Mouse (Mus musculus): Measurements from ENCODE around the gene Sox9. TPM values are rescaled to one million over a fixed set of nuclear protein-coding genes. Genes with fewer than 3 reads are reported as not detected.

The Sox9 gene
- polyA plus RNA-seq (2015; fragmentation: Nextera tagmentation; extraction: Ambion mirVana), result 25.6 and 27.8 TPM in 2 replicates

DNA sequence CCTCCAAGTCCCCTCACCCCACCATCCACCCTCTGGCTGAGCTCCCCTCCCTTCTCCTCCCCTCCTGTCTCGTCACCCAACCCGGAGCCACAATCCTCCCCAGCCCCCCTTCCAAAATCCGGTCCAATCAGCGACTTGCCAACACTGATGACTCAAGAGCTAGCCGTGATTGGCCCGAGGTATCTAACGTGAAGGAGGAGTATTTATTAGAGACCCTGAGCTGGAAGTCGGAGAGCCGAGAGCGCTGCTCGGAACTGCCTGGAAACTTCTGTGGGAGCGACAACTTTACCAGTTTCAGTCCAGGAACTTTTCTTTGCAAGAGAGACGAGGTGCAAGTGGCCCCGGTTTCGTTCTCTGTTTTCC lies at the start of gene Sox9:
TSS of gene Sox9 (plus strand) at position 231 of the 363 bp plus-strand sequence.
- Histone ChIP-seq H3K36me3 (no peaks in the 10 kb centered on the region), H3K4me3 (peak within 1 kb of the TSS; percentile 70), H3K9me3 (no peaks in the 10 kb centered on the region), H3K4me1 (peaks cover 48% of the 10 kb centered on the region), H3K4me2 (peak within 1 kb of the TSS; percentile 89), H3K27ac (replicated peaks) (peak within 1 kb of the TSS; percentile 87), H3K9ac (peak within 1 kb of the TSS; percentile 87), H3K27me3 (replicated peaks) (peaks cover 78% of the 10 kb centered on the region)
- peak; percentile 69 for ATAC-seq (ENCODE audit: extremely low read depth, insufficient number of reproducible peaks, low FRiP score, low TSS enrichment)
- 1% methylated on average over 15 of the region's 15 CpGs for WGBS

DNA sequence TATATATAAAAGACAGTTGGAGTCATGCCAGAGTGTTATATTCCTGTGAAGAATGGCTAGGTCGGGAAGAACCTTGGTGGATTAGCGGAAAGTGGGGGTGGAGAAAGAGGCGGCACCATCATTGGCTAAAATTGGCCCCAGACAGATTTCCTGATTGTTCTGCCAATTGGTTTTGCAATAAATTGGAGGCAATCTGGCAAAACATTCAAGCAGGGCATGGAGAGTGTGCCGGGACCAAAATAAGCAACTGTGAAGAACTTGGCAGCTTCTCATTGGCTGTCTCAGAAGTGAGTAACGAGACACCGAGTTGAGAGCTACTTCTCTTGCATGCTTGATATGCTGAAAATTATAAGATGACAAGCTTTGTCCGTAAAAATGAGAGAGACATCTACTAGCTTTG lies 49.6 kb upstream of the Sox9 start:
- no peak overlapping the region for H3K9ac ChIP-seq
- 0 out of 2 replicates have a peak, but pooled peaks cover 6% of the 10 kb centered on the region for H3K27me3 ChIP-seq (replicated peaks)
- H3K4me1 ChIP-seq, result peaks cover 14% of the 10 kb centered on the region
- no peaks in the 10 kb centered on the region for H3K9me3 ChIP-seq
- no peak overlapping the region for H3K4me3 ChIP-seq
- no peak overlapping the region for H3K4me2 ChIP-seq
- no peaks in the 10 kb centered on the region for H3K36me3 ChIP-seq
- no peak overlapping the region for H3K27ac ChIP-seq (replicated peaks)
- WGBS, result 70% methylated on average over 7 of the region's 7 CpGs
- ATAC-seq (ENCODE audit: extremely low read depth, insufficient number of reproducible peaks, low FRiP score, low TSS enrichment), result no peak

DNA sequence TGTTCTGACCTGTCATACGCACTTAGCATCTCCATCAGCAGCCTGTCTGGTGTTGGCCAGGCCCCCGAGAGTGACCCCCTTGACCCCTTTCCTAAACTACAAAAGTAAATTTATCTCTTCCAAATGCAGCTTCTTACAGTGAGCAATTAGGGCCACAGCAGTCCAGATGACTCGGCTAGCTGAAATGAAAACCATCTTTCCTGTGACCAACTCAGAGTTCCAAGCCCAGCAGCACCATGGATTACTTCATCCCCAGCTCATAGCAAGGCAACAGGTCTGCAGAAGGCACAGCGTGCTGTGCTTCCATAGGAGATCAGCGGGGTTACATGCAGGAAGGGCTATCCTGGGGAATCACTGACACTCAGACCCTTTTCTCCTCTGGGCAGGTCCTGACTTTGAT lies 45.0 kb upstream of the Sox9 start:
- 49% methylated on average over 5 of the region's 5 CpGs for WGBS
- no peaks in the 10 kb centered on the region for H3K9me3 ChIP-seq
- H3K27me3 ChIP-seq (replicated peaks), result no peaks in the 10 kb centered on the region
- no peak overlapping the region for H3K4me2 ChIP-seq
- H3K4me1 ChIP-seq, result no peaks in the 10 kb centered on the region
- no peak overlapping the region for H3K9ac ChIP-seq
- H3K27ac ChIP-seq (replicated peaks), result no peak overlapping the region
- no peak overlapping the region for H3K4me3 ChIP-seq
- H3K36me3 ChIP-seq, result no peaks in the 10 kb centered on the region
- ATAC-seq (ENCODE audit: extremely low read depth, insufficient number of reproducible peaks, low FRiP score, low TSS enrichment), result no peak

DNA sequence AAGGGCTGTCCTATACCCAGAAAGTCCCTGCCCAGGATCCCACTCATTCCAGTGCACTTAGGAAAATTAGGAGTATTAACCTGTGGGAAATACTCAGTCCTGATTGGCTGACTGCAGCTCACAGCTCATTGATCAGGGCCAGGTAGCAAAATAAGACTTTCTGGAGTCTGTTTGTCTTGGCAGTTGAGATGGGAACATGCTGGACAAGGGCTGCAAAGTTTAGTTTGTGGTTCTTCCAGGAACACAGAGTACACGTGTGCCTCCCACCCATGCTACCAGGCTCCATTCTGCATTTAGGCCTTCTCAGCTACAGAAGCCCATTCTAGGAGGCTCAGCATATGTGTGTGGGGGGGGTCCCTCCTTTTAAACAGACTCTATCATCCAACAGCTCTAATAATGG lies 42.3 kb upstream of the Sox9 start:
- Histone ChIP-seq H3K4me2 (no peak overlapping the region), H3K9ac (no peak overlapping the region), H3K4me3 (no peak overlapping the region), H3K27ac (replicated peaks) (no peak overlapping the region), H3K36me3 (no peaks in the 10 kb centered on the region), H3K27me3 (replicated peaks) (no peaks in the 10 kb centered on the region), H3K9me3 (no peaks in the 10 kb centered on the region), H3K4me1 (no peaks in the 10 kb centered on the region)
- WGBS, result 77% methylated on average over 1 of the region's 1 CpGs
- no peak for ATAC-seq (ENCODE audit: extremely low read depth, insufficient number of reproducible peaks, low FRiP score, low TSS enrichment)

DNA sequence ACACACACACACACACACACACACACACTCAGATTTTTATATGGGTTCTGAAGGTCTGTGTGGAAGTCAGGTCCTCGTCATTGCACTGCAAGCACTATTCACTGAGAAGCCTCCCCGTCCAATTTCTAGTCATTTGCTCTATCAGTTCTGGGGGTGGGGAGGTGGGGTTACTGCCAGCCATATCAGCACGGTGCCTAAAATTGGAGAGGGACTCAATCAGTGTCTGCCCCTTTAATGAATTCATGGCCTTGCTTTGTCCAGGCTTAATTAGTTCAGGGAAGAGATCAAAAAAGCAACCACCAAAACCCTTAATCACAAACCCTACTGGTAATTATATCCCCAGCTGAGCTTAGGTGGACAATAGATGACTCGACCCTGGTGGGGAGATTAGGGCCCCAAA lies 25.5 kb upstream of the Sox9 start:
- Histone ChIP-seq H3K27ac (replicated peaks) (no peak overlapping the region), H3K9ac (no peak overlapping the region), H3K36me3 (no peaks in the 10 kb centered on the region), H3K4me3 (no peak overlapping the region), H3K27me3 (replicated peaks) (no peaks in the 10 kb centered on the region), H3K9me3 (no peaks in the 10 kb centered on the region), H3K4me1 (no peaks in the 10 kb centered on the region), H3K4me2 (no peak overlapping the region)
- ATAC-seq (ENCODE audit: extremely low read depth, insufficient number of reproducible peaks, low FRiP score, low TSS enrichment), result no peak
- 51% methylated on average over 4 of the region's 4 CpGs for WGBS

DNA sequence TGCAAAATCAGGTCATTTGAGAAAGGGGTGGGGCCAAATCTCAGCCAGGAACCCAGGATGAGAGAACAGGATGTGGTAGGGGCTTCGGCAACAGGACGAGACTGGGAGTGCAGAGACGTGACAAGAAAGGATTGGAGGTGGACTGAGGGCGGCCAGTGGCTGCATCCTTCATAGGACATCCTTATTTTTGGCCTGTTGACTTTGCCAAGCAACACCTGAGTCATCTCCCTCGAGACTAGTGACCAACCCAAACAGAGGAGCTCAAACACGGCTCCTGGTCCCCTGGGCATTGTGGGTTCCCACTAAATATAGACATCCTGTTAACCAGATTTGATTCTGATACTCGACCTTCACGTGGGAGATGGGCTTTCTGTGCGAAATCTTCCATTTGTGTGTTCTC lies 24.0 kb upstream of the Sox9 start:
- no peaks in the 10 kb centered on the region for H3K9me3 ChIP-seq
- H3K4me3 ChIP-seq, result no peak overlapping the region
- 67% methylated on average over 9 of the region's 9 CpGs for WGBS
- no peaks in the 10 kb centered on the region for H3K4me1 ChIP-seq
- no peak overlapping the region for H3K9ac ChIP-seq
- H3K4me2 ChIP-seq, result no peak overlapping the region
- no peaks in the 10 kb centered on the region for H3K36me3 ChIP-seq
- H3K27ac ChIP-seq (replicated peaks), result no peak overlapping the region
- no peak for ATAC-seq (ENCODE audit: extremely low read depth, insufficient number of reproducible peaks, low FRiP score, low TSS enrichment)
- H3K27me3 ChIP-seq (replicated peaks), result no peaks in the 10 kb centered on the region

DNA sequence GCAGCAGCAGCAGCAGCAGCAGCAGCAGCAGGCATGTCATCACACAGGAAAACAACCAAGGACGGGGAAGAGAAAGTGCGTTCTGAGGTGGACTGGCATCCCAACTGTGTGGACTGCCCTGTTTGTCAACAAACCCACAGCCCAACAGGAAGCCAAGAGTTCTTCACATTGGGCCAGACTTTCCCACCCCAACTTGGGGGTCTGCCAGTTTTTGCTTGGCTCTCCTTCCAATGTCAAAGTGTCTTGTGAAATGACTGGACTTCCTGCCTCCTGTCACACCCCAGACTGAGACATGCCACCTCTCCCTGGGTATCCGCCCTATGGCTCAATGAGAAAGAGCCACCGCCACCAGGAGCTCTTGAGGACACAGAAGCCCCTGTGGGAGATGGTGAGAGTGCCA lies 15.1 kb upstream of the Sox9 start:
- Histone ChIP-seq H3K27me3 (replicated peaks) (no peaks in the 10 kb centered on the region; the same call in 1 of the 2 replicates), H3K4me2 (no peak overlapping the region), H3K9me3 (no peaks in the 10 kb centered on the region), H3K36me3 (no peaks in the 10 kb centered on the region), H3K4me1 (0 out of 2 replicates have a peak, but pooled peaks cover 3% of the 10 kb centered on the region), H3K9ac (no peak overlapping the region), H3K27ac (replicated peaks) (no peak overlapping the region), H3K4me3 (no peak overlapping the region)
- 68% methylated on average over 4 of the region's 4 CpGs for WGBS
- ATAC-seq (ENCODE audit: extremely low read depth, insufficient number of reproducible peaks, low FRiP score, low TSS enrichment), result no peak

DNA sequence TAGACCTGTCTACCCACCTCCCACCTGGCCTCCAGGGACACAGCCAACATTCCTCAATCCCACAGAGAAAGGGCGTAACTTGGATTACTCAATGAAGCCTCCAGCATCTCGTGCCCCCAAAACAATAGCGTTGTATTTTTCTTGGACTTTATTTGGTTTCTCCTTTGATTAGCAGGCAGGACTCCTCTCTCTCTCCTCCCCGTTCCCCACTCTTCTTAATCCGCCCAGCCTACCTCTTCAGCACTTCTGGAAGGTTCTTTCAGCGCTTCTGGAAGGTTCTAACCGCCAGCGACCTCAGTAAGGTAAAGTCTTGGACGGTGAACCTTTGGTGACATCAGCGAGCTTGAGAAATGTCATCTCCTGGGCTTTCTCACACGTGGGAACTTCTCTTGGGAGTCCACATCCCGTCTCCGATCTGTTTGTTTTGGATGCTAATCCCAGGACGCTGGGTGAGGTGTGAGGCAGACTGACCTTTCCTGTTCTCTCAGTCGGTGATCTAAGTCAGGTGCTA lies 14.4 kb upstream of the Sox9 start:
- Histone ChIP-seq H3K9ac (no peak overlapping the region), H3K4me1 (0 out of 2 replicates have a peak, but pooled peaks cover 3% of the 10 kb centered on the region), H3K4me2 (no peak overlapping the region), H3K9me3 (no peaks in the 10 kb centered on the region), H3K27ac (replicated peaks) (no peak overlapping the region), H3K36me3 (no peaks in the 10 kb centered on the region), H3K27me3 (replicated peaks) (no peaks in the 10 kb centered on the region; the same call in 1 of the 2 replicates), H3K4me3 (no peak overlapping the region)
- WGBS, result 61% methylated on average over 15 of the region's 15 CpGs
- no peak for ATAC-seq (ENCODE audit: extremely low read depth, insufficient number of reproducible peaks, low FRiP score, low TSS enrichment)

DNA sequence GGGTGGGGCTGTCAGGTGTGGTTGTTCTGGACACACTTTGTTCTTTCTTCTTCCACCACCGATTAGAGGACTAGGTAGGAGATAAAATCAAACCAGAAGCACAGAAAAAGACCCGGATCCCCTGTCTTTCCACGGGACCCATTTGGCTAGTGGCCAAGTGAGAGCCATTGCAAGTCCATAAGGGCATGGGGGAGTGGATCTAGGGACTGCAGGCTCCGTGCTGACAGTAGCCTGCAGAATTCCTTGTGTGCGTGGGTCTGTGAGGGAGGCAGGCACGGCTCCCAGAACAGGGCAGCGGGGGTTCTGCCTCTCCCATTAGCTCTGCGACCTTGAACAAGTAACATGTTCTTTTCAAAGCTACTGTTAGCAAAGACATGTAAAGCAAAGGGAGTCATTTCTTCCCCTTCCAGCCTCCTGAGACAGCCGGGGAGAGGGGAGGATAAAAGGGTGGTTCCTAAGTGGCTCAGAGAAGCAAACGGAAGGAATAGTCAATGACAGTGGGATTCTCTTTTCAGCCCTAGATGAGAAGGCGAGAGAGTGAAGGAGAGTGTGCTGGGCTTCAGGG lies 9.2 kb upstream of the Sox9 start:
- Histone ChIP-seq H3K4me2 (no peak overlapping the region), H3K4me1 (peaks cover 7% of the 10 kb centered on the region; the same call in 1 of the 2 replicates), H3K9ac (no peak overlapping the region), H3K9me3 (no peaks in the 10 kb centered on the region), H3K27me3 (replicated peaks) (peaks cover 43% of the 10 kb centered on the region), H3K36me3 (no peaks in the 10 kb centered on the region), H3K4me3 (no peak overlapping the region), H3K27ac (replicated peaks) (no peak overlapping the region)
- no peak for ATAC-seq (ENCODE audit: extremely low read depth, insufficient number of reproducible peaks, low FRiP score, low TSS enrichment)
- WGBS, result 24% methylated on average over 11 of the region's 11 CpGs

DNA sequence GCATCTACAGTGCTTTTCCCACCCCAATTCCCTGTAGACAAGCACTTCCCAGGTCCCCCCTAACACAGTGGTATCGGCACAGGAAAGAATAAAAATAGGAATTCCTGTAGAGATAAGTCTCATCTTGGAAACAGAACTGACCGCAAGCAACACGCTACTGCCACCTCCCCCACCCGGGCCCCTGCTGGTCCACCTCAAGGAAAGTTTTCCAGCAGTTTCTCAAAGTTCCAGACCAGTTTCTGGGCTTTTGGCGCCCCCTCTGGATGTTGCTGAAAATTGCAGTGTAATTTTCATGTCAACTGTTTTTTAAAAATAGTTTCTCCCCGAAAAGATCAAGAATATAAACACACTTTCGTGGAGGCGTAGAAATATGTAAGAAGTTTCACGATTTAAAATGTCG lies 2.3 kb upstream of the Sox9 start:
- under 1% methylated on average over 10 of the region's 10 CpGs for WGBS
- H3K36me3 ChIP-seq, result no peaks in the 10 kb centered on the region
- peaks cover 83% of the 10 kb centered on the region for H3K27me3 ChIP-seq (replicated peaks)

DNA sequence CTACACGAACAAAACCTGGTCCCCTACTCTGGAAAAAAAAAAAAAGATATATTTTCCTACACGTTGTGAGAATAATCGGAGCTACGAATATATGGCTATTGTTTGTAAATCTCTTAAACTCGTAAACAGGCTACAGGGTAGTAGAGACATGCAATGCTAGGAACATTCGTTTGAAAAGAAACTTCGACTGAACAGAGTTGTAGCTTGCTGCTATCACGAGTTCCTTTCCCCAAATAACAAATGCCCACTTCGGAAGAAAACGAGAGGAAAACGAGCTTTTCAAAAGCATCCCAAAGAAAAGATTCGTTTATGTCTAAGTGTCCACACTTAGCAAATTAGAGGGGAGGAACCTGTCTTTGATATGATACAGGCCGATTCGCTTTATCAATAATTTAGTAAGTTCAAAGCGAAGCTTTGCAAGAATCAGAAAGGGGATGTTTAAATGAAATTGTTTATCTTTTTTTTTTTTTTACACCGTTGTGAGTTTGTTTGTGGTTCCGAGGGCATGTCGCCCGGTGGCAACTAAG lies 1.6 kb upstream of the Sox9 start:
- Histone ChIP-seq H3K27ac (replicated peaks) (peak overlapping the region; percentile 74), H3K4me1 (peaks cover 48% of the 10 kb centered on the region), H3K36me3 (no peaks in the 10 kb centered on the region), H3K27me3 (replicated peaks) (peaks cover 83% of the 10 kb centered on the region), H3K9me3 (no peaks in the 10 kb centered on the region), H3K4me2 (peak overlapping the region; percentile 89), H3K9ac (peak overlapping the region; percentile 87; the same call in 1 of the 2 replicates), H3K4me3 (peak overlapping the region; percentile 70; the same call in 1 of the 2 replicates)
- WGBS, result 4% methylated on average over 19 of the region's 19 CpGs
- ATAC-seq (ENCODE audit: extremely low read depth, insufficient number of reproducible peaks, low FRiP score, low TSS enrichment), result no peak

More for the DNA sequence above, 2.3 kb upstream of the Sox9 start:
- Histone ChIP-seq H3K9me3 (no peaks in the 10 kb centered on the region), H3K9ac (no peak overlapping the region), H3K4me2 (peak overlapping the region; percentile 89), H3K27ac (replicated peaks) (no peak overlapping the region), H3K4me3 (no peak overlapping the region), H3K4me1 (peaks cover 42% of the 10 kb centered on the region)
- ATAC-seq (ENCODE audit: extremely low read depth, insufficient number of reproducible peaks, low FRiP score, low TSS enrichment), result no peak

Data from heart, embryonic 13.5 days (tissue).